Mouse (Mus musculus) lung, postnatal 0 days (tissue): ENCODE measurements at regions not wholly inside any gene's neighbourhood (a gene's known extent, or its start where the extent isn't known, plus 50 kb on each side); places are given as distances from the start of the nearest gene placed in this dataset.

Experiments used
- CTCF ChIP-seq: IDR thresholded peaks from 2 replicates; pipeline ENCODE4 v1.5.1; 2016; ENCODE audit warnings: antibody characterized with exemption, mild to moderate bottlenecking
- EP300 ChIP-seq: IDR thresholded peaks from 2 replicates; pipeline ENCODE4 v1.6.1; 2016; ENCODE audit warnings: antibody characterized with exemption, mild to moderate bottlenecking, control low read depth

DNA sequence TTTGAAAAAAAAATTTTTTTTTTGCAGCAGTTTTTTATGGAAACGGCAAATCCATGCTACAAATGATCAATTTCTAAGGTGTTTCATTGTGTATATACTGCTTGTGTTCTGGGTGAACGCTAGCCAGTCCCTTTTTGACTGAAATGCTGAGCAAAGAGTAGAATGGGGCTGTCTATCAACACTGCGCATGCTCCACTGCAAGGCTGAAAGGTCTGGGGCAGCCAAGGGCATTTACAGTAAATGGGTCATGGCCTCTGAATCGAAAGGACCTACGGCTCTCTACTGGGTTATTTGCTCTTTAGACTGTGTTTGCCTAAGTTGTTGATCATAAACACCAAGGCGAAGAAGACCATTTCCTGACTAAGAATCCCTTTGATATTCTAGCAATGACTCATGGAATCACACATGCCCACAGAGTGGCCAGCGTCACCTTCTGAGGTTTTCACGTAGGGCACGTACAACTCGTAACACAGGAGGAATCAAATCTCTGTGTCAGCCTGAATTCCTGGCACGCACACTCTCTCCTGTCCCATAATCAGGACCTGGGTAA, 171.8 kb upstream of the Prdm1 start:
- TF ChIP-seq CTCF (no peak), EP300 (no peak)
